Mouse (Mus musculus): Measurements from ENCODE around the gene Ccdc69.

Gene Ccdc69

GRCm38 (mm10) chr11:55008230-55008629, 69.7 kb downstream of the Ccdc69 start:
- DNase-seq (ENCODE audit: low spot score) = no peak

DNA sequence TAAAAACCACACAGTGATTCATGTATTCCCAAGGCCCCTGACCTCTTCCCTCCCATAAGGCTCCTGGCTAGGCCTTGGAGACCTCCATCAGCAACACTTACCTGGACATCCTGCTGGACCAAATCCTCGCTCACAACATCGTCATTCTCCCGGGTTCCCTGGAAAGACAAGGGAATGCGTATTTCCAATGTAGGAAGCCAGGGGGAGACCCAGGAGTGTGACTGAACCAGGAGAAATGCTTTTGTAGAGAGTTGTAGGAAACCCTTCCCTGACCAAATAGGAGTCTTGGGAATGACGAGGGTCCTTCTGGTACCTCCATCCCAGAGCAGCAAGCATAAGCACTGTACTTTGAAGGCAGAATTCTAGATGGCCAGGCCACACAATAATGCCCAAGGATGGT, 72.2 kb downstream of the Ccdc69 start:
- no peak for DNase-seq (ENCODE audit: low spot score)

- no peak for DNase-seq (ENCODE audit: low spot score)
These were observed 72.9 kb downstream of the Ccdc69 start for GRCm38 (mm10) chr11:55004970-55005502.
